Mouse (Mus musculus) frontal cortex, adult 2 months (tissue): ENCODE measurements around the gene Rpl18. TPM values are rescaled to one million over a fixed set of nuclear protein-coding genes. Genes with fewer than 3 reads are reported as not detected.

Experiments
- DNase-seq, 2 experiments: peaks; one replicate each; pipeline ENCODE4 v3.0.0; 2022; ENCODE audit warnings: low spot score in 1 of 2; ENCODE audit errors: extremely low spot score in 1 of 2
- polyA plus RNA-seq: library from polyadenylated mRNA; depleted of rRNA; stranded (reverse); fragments of >200 nt; gene quantifications from 2 replicates; pipeline ENCODE4 v1.2.3, GENCODE M21; 2012

Gene Rpl18
- polyA plus RNA-seq, 1 experiment = 280 TPM

GRCm38 (mm10) chr7:45699523-45700141 lies 15.6 kb upstream of the Rpl18 start, which contains the start of gene Car11:
TSS of gene Car11 (plus strand) at chr7:45699843.
- DNase-seq = peak in 1 of 2 experiments; percentile 65

GRCm38 (mm10) chr7:45700301-45701015 lies 14.8 kb upstream of the Rpl18 start:
- peak; percentile 88 to 90 for DNase-seq

DNA sequence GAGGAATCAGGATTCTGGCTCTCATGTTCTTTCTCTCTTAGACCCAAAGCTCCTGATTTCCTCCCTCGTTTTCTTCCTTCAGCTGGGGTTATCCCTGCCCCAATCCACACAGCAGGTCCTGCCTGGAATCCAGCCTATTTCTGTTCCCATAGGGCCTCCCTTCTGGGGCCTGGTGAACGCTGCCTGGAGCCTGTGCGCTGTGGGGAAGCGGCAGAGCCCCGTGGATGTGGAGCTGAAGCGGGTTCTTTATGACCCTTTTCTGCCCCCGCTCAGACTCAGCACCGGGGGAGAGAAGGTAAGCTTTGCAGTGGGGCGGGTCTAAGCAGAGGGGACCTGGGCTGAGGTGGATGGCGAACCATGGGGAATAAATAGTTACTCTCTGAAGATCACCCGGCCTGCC lies 14.2 kb upstream of the Rpl18 start:
- no peak for DNase-seq

GRCm38 (mm10) chr7:45701607-45702006 lies 13.7 kb upstream of the Rpl18 start:
- no peak for DNase-seq

DNA sequence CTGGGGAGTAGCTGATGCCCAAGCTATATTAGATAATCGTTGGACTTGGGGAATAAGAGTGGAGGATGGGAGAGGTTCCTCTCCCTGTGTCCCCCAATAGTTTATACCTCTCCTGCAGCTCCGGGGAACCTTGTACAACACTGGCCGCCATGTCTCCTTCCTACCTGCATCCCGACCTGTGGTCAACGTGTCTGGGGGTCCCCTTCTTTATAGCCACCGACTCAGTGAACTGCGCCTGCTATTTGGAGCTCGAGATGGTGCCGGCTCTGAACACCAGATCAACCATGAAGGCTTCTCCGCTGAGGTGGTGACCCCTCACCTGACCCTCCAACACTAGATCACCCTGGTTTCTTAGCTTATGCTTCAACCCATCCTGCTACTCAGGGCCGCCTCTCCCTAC lies 12.9 kb upstream of the Rpl18 start:
- DNase-seq = no peak

DNA sequence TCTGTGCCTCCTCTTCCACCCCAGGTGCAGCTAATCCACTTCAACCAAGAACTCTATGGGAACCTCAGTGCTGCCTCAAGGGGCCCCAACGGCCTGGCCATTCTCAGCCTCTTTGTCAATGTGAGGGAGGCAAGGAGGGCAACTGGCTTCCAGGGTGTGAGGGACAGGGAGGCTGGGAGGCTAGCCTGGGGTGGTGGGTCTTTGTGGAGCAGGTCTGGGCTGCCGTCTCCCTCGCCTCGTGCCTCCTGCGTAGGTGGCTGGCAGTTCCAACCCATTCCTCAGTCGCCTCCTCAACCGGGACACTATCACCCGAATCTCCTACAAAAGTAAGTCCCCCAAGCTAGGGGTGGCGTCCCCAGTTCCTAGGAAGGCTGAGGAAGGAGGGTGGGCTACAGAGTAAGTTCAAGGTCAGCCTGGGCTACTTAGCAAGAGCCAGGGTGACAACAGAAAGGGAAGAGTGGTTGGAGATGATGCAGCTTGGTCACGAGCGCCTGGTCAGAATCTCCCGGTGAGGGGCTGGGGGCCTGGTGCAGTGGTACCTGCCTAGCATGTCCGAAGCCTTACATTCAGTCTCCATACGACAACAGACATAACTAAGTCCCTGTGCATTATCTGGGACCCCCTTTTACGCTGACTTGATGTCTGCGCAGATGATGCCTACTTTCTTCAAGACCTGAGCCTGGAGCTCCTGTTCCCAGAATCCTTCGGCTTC lies 12.3 kb upstream of the Rpl18 start:
- no peak for DNase-seq

DNA sequence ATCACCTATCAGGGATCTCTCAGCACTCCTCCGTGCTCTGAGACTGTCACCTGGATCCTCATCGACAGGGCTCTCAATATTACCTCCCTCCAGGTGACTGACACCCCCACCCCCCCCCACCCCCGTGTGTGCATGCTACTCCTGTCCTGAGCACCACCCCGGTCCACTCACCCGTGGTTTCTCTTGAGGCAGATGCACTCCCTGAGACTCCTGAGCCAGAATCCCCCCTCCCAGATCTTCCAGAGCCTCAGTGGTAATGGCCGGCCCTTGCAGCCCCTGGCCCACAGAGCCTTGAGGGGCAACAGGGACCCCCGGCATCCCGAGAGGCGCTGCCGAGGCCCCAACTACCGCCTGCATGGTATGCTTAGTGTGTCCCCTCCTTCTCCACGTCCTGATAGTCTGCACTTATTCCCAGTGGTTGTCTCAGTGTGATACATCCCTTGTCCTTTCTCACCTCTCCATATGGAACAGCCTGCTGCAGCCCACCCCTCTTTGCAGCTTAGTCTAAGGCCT lies 11.7 kb upstream of the Rpl18 start:
- DNase-seq = no peak

- peak; percentile 89 to 90 for DNase-seq
These were observed 11.2 kb upstream of the Rpl18 start for GRCm38 (mm10) chr7:45704046-45704559.

DNA sequence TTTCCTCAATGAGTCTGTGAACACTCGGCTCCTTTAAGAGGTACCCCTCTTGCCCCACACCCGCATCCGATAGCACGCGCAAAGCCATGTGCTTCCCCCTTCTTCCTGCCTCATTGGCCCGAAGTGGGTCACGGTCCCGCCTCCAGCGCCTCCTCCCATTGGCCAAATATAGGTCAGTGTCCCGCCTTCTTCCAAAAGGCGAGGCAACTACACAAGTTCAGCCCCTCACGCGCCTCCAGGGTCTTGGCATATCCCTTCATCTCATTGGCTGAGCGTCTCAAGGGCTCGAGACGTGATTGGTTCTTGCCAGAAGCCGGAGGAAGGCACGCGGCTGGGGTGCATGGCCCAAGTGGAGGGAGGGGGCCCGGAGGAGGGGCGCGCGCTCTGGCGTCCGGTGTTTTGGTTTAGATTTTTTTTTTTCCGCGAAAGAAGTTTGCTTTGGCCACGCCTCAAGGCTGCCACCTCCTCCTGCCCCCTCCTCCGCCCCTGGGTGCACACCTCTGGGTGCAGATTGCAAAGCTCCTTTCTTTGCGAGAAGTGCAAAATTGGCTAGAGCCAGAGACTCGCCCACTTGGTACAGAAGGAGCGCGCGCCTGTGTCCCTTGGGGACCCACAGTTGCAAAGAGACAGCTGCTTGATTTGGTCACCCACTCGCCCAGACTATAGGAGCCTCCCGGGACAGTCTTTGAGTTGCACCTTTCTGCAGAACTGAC lies 10.4 kb upstream of the Rpl18 start, which contains the start of gene Dbp:
Gene Dbp, plus strand, starts transcription at position 359 of the 713 bp plus-strand sequence.
- DNase-seq = peak; percentile 100

DNA sequence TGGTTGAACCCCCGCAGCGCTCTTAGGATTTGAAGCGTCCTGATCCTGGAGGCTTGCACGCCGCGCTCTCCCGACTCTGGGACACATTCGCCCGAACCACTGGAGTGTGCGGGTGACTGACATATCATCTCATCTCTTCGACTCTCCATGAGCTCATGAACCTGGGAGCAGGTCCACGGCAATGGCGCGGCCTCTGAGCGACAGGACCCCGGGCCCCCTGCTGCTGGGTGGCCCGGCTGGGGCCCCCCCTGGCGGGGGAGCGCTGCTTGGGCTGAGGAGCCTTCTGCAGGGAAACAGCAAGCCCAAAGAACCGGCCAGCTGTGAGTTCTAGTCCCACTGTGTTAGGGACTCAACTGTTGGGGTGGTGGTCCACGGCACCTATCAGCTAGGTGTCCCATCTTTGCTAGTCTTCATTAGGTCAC lies 9.8 kb upstream of the Rpl18 start:
- no peak for DNase-seq

DNA sequence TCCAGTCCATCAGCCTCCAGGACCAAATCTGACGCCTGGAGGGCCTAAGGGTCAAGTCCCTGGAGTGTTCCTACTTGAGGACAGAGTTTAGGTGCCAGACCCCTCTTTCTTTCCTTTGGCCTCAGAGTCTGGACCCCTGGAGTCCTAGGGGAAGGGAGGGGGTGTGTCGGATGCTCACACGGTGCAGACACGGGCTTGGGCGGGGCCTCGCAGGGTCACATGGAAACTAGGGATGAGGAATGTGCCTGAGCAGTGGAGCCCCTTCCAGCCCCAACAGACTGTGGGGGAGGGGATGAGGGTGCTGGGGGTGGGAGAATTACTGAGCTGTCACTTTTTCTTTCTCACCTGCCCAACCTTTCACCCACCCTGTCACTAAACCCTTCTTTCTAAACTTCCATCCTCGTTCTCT lies 9.4 kb upstream of the Rpl18 start:
- DNase-seq = peak; percentile 76 to 85

DNA sequence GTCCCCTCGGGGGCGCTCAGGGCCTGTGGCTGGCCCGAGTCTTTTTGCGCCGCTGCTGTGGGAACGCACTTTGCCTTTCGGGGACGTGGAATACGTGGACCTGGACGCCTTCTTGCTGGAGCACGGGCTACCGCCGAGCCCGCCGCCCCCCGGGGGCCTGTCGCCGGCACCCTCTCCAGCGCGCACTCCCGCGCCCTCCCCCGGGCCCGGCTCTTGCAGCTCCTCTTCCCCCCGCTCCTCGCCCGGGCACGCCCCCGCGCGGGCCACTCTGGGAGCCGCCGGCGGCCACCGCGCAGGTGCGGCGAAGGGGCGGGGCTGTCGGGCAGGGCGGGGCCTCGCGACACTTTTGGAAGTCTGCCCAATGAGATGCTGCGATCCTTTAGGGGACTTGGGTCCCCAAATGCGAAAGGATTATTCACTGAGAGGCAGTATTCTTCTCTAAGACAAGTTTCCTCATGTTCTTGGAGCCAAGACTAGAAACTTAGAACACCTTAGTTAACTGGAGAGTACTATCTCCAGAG lies 8.5 kb upstream of the Rpl18 start:
- DNase-seq = peak; percentile 57 to 82

DNA sequence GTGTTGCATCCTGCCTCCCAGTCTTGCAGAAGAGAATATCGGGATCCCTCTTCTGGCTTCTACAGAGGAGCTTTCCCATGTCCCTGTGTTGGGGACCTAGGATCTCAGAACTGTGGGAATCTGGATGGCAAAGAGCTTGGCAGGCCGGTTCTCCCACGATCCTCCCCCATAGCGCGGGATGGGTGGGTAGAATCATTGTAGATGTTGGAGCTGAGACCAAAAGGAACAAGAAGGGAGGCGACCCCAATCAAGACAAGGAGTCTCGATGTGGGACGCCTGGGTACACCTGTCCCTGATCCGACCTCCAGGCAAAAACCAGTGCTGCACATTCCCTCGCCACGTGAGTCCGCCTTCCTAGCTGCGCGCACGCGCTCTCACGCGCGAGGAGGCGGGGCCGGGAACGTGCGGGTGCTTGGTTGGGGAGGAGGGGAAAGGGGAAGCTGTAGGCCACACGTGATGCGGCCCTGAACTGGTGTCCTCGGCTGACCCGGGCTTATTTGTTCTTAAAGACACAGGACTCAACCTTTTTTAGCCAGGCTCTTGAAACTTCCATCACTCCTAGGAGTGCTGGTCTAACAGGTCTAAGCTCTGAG lies 7.8 kb upstream of the Rpl18 start:
- peak; percentile 92 to 97 for DNase-seq

DNA sequence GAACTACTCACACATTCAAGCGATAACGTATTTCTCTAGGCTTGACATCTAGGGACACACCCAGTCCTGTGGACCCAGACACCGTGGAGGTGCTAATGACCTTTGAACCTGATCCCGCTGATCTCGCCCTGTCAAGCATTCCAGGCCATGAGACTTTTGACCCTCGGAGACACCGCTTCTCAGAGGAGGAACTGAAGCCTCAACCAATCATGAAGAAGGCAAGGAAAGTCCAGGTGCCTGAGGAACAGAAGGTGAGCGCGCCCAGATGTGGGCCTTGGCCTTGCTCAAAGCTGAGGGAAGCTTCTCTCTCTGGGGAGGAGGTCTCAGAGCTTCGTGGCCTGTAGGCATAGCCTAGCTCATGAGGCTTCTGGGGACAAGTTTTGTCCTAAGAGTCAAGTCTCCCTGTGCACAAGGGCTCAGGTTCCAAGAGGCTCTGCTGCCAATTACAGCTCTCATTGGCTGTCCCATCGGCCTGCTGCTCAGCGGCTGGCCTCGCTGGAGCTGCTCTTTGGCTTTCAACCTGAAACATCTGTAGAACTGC lies 7.0 kb upstream of the Rpl18 start:
- peak in 1 of 2 experiments; percentile 43 for DNase-seq

- DNase-seq = peak in 1 of 2 experiments; percentile 50
These were observed 6.2 kb upstream of the Rpl18 start for GRCm38 (mm10) chr7:45709036-45709435.

GRCm38 (mm10) chr7:45709677-45710355 lies 5.4 kb upstream of the Rpl18 start:
- DNase-seq = no peak

GRCm38 (mm10) chr7:45710477-45711191 lies 4.6 kb upstream of the Rpl18 start:
- no peak for DNase-seq

DNA sequence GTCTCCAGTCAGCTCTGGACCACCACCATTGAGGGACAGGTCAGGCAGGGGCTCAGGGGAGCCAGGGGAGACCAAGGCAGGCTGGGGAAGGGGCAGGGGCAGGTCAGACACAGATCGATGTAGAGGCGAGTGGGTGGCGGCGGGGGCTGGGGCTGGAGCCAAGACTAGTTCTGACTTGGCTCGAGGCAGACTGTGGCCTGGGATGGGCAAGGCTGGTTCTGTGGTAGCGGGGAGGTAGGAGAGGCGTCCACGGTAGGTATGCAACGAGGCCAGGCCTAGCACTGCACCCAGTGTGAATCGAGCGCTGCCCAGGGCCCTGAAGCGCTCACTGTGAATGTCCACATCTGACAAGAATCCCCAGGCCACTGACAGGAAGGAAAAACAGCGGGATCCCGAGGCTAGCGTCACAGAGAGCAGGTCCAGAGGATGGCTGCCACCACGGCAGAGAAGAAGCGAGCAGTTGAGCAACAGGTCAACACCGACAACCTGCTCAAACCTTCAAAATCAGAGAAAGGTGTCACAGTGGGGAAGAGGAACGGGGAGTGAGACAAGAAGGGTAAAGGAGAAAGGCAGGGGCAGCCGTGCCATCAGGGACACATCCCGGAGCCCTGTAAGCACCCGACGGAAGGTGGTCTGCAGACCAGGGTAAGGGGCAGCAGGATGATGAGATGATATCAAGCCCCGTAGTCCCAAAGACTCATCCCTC lies 3.8 kb upstream of the Rpl18 start:
- no peak for DNase-seq
